Mouse (Mus musculus) telencephalon, adult 2 months (tissue): Measurements from ENCODE around the gene Tomm7.
"Not testable (repeated sequence)": the region's sequence is repeated elsewhere in the genome, so short reads cannot be mapped to it uniquely, and the experiment has no call there.

ENCODE experiments used
- DNase-seq: peaks from one replicate; pipeline ENCODE4 v3.0.0-alpha.2; 2011; ENCODE audit warnings: low read depth, low spot score

Tomm7 gene

DNA sequence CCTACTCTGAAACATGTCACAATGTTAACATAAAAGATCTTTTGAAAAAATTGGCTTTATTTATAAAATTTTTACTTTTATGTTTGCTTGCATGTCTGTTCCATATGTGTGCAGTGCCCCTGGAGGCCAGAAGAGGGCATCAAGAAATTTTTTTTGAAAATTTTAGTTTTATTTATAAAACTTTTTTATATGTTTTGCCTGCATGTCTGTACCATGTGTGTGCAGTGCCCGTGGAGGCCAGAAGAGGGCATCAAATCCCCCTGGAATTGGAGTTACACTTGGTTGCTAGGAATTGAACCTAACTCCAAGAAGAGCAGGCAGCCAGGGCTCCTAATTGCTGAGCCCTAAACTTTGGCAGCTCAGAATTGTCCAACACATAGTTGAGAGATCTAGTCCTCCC, 9.0 kb upstream of the Tomm7 start:
- DNase-seq = not testable (repeated sequence)

DNA sequence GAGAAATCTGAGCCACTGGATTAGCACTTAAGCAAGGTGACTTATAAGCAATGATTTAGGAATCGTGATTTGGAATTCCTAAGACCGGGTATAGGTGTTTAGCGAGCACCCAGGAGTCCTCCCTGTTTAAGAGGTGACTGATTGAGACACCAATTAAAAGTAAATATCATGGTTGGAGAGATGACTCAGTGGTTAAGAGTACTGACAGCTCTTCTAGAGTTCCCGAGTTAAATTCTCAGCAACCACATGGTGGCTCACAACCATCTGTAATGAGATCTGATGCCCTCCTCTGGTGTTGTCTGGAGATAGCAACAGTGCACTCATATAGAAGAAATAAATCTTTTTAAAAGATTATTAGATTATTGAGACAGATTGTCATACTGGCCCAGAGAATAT, 7.2 kb upstream of the Tomm7 start:
- DNase-seq = not testable (repeated sequence)

DNA sequence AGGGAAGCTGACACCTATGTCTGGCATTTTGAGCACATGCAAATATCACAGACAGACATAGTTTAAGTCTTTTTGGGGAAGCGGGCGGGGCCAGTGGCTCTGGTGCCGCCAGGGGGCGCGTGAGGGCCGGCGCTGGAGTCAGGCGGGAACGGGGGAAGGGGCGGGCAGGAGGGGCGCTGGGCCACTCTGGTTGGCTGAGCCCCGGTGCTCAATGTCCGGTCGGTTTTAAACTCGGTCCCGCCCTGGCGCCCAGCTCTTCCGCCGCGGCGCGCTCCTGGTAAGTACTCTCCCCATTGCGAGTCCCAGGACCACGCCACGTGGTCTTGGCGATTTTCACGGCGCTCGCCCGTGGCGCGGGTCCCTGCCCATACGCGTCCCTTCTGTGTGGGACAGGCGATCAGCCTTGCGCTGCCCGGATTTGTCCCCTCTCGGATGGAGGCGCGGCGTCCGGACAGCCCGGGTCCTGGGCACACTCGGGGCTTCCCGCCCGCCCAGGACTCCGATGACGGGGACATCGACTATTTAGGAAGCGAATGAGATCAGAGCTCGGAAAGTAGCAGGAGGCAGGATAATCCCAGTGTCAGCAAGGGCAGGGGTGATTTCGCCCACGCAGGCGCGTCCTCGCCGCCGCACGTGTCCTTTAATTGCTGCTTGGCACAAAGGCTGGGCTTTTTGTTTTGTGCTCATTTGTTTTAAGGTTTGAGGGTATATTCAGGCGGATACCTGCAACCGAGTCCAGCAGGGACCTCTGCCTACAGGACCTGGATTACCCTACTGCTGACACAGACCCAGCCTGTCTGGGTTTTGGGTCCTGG, 6.6 kb upstream of the Tomm7 start:
- DNase-seq = peak; percentile 44

DNA sequence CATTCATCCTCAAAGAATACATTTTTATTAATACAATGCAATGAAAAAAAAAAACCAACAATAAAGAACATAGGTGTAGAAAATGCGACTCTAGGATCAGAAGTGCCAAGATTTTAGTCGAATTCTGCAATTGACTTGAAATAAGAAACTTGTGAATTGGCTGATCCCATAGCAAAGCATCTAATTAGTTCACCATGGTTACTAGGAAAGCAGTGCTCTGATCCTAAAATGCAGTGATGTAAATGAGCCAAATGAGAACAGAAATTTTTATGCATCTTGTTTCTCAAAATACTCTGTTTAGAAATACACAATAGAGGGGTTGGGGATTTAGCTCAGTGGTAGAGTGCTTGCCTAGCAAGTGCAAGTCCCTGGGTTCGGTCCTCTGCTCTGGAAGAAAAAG, 1.2 kb upstream of the Tomm7 start:
- DNase-seq = no peak

DNA sequence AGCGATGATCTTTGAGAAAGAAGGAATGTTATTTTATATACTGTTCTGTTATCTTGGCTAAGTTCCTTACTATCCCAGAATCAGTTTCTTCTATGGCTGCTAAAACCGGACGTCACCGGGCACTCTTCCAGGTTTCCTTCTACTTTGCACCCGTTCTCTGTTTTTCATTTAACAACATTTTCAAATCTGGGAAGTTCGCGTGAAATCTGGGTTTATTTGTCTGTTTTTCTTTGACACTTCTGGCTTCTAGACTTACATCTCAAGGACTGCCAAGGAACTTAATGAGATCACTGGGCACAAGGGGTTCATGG, 525 bp upstream of the Tomm7 start:
- DNase-seq = no peak

DNA sequence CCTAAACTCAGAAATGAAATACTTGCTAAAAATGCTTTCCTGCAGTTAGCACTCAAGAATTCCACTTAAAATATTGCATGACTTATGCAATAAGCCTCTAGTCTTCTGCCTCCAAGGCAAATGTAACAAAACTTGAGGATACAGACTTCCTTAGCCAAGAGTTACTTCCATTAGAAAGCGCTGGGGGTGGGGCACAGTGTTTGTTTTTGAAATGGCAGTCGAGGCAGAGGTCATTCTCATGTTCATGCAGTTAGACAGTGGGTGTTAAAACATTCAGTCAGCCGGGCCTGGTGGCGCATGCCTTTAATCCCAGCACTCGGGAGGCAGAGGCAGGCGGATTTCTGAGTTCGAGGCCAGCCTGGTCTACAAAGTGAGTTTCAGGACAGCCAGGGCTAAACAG, 5.8 kb downstream of the Tomm7 start:
- no peak for DNase-seq

DNA sequence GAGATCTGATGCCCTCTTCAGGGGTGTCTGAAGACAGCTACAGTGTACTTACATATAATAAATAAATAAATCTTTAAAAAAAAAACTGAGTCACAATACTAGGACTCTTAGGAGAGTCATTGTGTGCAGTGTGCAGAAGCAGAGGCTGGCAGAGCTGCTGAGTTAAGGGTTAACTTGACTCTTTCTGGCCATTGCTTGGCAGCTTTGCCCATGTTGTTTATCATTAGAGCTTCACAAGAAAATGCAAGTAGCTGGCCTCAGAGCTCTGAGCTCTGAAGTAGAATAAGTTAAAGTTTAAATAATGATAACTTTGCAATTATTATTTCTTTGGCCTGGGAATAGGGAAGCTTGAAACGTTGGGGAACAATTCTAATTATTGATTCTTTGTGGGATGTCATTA, 8.3 kb downstream of the Tomm7 start:
- not testable (repeated sequence) for DNase-seq

DNA sequence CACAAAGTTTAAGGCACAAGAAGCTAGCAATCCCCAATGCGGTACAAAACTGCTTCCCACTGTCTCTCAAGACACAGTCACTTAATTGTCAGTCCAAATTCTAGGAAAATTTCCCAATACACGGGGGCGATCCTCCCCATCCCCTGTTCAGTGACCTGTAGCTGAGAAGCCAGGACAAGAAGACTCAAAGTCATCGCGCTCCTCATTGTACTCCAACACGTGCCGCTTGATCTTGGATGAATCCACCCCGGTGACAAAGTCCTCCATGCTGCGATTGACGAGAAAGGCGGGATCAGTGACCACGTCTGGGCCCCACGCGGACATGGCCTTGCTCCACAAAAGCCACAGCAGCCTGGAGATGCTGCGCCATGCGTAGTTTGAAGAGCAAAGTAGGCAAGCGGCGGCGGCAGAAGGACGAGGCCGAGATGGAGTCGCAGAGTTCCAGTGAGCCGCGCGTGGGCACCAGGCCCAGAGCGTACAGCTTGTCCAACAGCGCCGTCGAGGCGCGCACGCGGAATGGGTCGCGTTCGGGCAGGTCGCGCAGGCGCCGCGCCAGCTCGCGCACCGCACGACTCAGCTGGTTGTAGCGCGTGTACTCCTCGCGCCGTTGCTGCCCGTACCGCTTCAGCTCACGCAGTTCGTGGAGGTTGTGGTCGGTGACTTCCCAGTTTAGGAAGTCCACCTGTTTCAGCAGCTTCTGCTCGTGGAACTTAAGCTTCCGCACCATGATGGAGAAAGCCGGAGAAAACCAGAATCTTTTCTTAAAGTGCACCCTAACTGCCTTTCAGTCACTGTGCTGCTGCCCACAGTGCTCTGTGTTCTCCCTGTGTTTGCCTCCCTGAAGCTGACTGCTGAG, 12.8 kb downstream of the Tomm7 start:
- no peak for DNase-seq

DNA sequence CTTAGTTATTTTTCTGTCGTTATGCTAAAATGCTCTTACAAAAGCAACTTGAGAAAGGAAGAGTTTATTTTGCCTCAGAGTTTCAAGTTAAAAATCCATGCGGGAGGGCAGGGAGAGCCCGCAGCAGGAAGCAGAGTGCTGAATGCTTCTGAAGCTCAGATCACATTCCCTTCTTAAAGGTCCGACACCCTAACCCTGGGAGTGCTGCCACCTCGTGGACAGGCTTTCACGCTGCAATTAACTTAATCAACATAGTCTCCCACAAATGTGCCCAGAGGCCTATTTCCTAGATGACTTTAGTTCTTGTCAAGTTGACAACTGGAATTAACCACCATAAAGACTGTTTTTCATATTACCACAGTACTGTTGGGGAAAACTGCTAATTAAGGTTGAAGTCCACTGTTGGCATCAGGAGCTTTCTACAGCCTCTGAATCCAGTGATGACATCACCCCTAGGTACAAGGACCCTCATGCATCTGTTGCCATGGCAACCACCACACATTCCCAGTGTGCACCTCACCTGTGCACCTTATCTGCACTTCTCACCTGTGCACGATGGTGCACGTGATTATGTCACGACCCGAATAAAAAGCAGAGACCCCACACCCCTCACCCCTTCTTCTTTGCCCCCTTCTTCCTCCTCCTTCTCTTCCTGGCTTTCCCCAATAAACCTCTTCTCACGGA, 17.5 kb downstream of the Tomm7 start:
- no peak for DNase-seq

DNA sequence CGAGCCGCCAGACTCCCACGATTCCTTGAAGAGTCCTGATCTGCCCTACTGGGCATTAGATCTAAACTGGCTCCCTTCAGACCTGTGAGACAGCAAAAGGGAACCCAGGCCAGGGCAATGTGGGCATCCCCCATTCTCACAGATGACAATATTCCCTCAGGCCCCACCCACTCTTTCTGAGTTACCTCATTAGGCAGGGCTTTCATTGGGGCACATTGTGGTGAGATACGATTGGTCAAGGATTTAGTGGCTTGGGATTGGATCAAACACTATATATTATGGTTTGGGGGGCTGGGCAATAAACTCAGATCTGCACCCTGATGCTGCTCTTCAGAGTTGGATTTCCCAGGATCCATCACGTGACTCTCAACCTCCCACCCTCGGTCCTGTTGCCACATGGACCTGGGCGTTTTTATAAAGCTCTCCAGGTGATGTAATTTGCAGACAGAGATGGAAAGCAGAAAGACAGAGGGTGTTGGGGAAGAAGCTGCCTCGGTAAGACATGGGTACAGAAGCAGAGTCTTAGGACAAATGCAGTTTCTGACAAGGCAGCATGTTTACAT, 19.7 kb downstream of the Tomm7 start:
- no peak for DNase-seq

DNA sequence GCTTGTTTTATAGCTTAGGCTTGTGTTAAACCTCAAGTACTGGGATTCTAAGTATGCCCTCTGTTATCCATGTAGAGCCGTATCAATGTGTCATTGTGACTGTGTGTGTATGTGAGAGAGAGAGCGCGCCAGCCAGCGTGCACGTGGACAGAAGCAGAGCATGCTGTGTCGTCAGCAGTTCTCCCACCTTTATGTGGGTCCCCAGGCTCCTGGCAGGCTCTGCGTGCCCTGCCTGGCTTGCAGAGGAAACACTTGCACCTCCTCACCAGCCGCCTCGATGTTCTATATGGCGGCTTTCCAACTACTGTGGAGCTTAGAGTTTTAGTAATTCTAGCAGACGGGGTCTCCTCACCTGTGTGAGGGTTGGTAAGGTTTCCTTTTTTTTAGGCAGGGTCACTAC, 21.7 kb downstream of the Tomm7 start:
- no peak for DNase-seq

DNA sequence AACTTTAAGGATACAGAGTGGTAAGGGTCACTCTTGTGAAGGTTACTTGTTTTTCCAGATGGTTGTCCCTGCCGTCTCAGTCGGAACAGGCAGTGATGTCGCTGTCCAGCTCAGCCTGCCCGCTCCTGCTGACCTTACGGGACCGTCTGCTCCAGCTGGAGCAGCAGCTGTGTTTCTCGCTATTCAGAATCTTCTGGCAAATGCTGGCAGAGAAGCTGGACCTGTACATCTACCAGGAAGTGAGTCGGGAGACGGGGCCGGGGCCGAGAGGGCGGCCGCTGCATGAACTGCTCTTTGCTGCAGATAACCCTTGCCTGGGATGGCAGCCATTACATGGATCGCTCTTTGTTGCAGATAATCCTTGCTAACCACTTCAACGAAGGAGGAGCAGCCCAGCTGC, 27.3 kb downstream of the Tomm7 start:
- no peak for DNase-seq

DNA sequence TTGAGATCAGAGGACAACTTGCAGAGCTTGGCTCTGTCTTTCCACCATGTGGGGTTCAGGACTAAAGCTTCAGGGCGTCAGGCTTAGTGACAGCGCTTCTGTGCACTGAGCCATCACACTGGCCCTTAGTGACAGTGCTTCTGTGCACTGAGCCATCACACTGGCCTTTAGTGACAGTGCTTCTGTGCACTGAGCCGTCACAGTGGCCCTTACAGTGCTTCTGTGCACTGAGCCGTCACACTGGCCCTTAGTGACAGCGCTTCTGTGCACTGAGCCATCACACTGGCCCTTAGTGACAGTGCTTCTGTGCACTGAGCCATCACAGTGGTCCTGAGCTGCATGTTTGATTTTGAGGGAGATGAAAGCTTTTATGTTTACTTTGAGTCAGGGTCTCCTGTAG, 29.1 kb downstream of the Tomm7 start:
- DNase-seq = no peak

DNA sequence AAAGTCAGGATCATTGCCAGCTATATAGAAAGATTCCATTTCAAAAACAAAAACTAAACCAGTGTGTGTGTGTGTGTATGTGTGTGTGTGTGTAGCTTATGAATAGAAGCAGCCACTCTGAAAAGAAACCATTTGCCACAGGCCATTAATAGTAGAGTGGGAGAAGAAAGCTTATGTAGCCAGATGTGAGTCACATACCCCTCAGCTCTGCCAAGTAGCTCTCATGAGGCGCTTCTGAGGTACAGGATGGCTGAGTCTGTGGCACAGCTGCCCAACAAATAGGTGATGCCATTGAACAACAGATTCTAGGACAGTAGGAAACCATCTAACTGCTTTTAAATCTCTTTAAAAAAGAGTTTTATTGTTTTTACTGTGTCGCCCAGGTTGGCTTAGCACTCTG, 51.2 kb downstream of the Tomm7 start:
- no peak for DNase-seq

DNA sequence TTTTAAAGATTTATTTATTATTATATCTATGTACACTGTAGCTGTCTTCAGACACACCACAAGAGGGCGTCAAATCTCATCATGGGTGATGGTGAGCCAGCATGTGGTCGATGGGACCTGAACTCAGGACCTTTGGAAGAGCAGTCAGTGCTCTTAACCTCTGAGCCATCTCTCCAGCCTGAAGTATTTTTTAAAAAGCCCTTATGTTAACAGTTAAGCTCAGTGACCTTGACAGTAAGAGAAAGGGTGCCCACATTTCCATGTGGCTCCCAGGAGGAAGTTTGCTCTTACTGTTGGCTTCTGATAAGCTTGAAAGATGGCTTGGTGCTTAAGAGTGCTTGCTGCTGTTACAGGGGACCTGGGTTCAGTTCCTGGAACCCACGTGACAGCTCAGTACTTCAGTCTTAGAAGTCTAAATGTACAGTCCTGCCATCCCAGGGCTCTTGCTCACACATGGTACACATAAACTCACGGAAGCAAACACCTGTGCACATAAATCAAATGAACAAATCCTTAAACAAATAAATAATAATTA, 54.8 kb downstream of the Tomm7 start:
- no peak for DNase-seq
